Mouse (Mus musculus) lung, embryonic 14.5 days (tissue): Measurements from ENCODE around the gene Satb1. TPM values are rescaled to one million over a fixed set of nuclear protein-coding genes. Genes with fewer than 3 reads are reported as not detected.
A peak's percentile ranks its signal among the peaks of the same experiment; 100 is the strongest.

ENCODE experiments used
- ATAC-seq: fragments of 200-750 bp; cut with Nextera tagmentation; 2 replicates; pipeline ENCODE4 v1.8.0; 2017; ENCODE audit warnings: mild to moderate bottlenecking, moderate TSS enrichment, moderate library complexity; ENCODE audit not compliant: insufficient read depth
- DNase-seq: peaks from one replicate; pipeline ENCODE4 v3.0.0-alpha.2; 2015
- H3K27ac ChIP-seq: fragments of 300-500 bp; sonication (generic); 2 replicates; pipeline ENCODE4 v1.5.1; 2014; ENCODE audit warnings: low read depth, mild to moderate bottlenecking, moderate library complexity
- H3K27me3 ChIP-seq: fragments of 300-500 bp; sonication (generic); 2 replicates; pipeline ENCODE4 v1.6.1; 2014; ENCODE audit warnings: low read length, control low read depth; ENCODE audit not compliant: insufficient read depth
- H3K36me3 ChIP-seq: fragments of 300-500 bp; sonication (generic); 2 replicates; pipeline ENCODE4 v1.6.1; 2014; ENCODE audit warnings: control low read depth; ENCODE audit not compliant: insufficient read depth
- H3K4me1 ChIP-seq: fragments of 300-500 bp; sonication (generic); 2 replicates; pipeline ENCODE4 v1.6.1; 2014; ENCODE audit warnings: antibody characterized with exemption, control low read depth; ENCODE audit not compliant: insufficient read depth
- H3K4me2 ChIP-seq: fragments of 300-500 bp; sonication (generic); 2 replicates; pipeline ENCODE4 v1.6.1; 2014; ENCODE audit warnings: mild to moderate bottlenecking
- H3K4me3 ChIP-seq: fragments of 300-500 bp; sonication (generic); 2 replicates; pipeline ENCODE4 v1.5.1; 2014; ENCODE audit warnings: low read depth, low read length
- H3K9ac ChIP-seq: fragments of 300-500 bp; sonication (generic); 2 replicates; pipeline ENCODE4 v1.6.1; 2014
- H3K9me3 ChIP-seq: fragments of 300-500 bp; sonication (generic); 2 replicates; pipeline ENCODE4 v1.6.1; 2016; ENCODE audit warnings: low read depth, low read length, control low read depth
- CTCF ChIP-seq: IDR thresholded peaks from 2 replicates; pipeline ENCODE4 v1.5.1; 2016; ENCODE audit warnings: antibody characterized with exemption, low read depth
- WGBS: fragments of 180-500 bp; shearing (Covaris S2); extraction: QIAGEN DNeasy Blood & Tissue Kit; methylation state at CpG from one replicate; pipeline ENCODE4 v1.1.7; 2014; 5-methylcytosine and 5-hydroxymethylcytosine counted together
- polyA plus RNA-seq: library from polyadenylated mRNA; unstranded; fragments of >200 nt; fragmentation: Nextera tagmentation; extraction: Ambion mirVana; gene quantifications from 2 replicates; pipeline ENCODE4 v1.2.1, GENCODE M21; 2014

Satb1 gene
- polyA plus RNA-seq, 1 experiment from 2014 or later: 11.8 TPM

DNA sequence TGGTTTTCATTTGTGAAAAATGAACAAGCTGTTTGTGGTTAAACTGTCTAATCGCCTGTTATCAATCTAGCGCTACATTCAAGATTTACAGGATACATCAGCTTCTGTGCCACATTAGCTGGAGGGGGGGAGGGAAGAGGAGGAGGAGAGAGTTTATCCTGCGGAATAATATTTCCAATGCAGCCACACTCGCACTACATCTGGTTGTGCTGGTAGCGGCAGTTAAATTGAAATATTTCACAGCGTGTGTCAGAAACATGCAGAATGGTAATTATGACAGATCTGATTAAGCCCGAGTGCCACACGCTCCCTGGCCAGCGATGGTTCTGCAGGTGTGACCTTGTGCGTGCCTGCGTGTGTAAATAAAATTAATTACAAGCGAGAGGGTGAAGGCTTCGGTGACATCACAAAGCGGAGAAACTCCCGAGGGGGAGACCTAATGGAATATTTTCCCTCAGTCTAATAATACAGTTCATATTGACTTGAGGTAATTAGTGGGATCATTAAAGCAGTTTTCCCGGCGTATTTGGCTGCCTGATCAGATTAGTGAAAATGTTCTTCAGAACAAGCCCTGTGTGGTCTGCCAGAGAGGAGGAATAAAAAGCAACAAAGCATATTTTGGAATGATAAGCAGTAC is 72.7 kb downstream of the Satb1 start:
- 0 out of 2 replicates have a peak overlapping the region, but pooled peaks have one; percentile 19 for H3K4me2 ChIP-seq
- WGBS: 52% methylated on average over 17 of the region's 17 CpGs
- H3K36me3 ChIP-seq: no peaks in the 10 kb centered on the region
- H3K4me3 ChIP-seq: no peak overlapping the region
- TF ChIP-seq CTCF: no peak
- no peak overlapping the region for H3K27ac ChIP-seq
- ATAC-seq (no peak), DNase-seq (no peak)
- H3K4me1 ChIP-seq: no peaks in the 10 kb centered on the region
- H3K27me3 ChIP-seq: no peaks in the 10 kb centered on the region
- no peak overlapping the region for H3K9ac ChIP-seq
- H3K9me3 ChIP-seq: no peaks in the 10 kb centered on the region

DNA sequence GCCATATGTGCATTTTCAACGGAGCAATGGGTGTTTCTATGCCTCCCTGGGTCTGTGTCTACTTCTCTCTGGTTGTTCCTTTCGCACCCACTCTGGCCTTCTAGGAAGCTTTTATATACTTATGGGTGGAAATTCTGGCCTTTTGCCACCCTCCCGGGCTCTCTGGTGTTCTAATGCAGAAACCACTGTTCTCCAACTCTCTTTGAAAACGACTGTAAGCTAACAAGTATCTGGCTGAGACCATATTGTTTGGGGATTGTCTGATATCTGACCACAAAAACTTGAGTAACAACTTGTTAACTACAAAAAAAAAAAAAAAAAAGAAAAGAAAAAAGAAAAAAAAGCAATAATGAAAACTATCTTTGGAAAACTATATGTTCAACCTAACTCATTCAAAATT is 73.6 kb downstream of the Satb1 start:
- Histone ChIP-seq H3K27ac (no peak overlapping the region), H3K4me2 (no peak overlapping the region), H3K9ac (no peak overlapping the region), H3K9me3 (no peaks in the 10 kb centered on the region), H3K27me3 (no peaks in the 10 kb centered on the region), H3K4me3 (no peak overlapping the region), H3K36me3 (no peaks in the 10 kb centered on the region), H3K4me1 (no peaks in the 10 kb centered on the region)
- DNase-seq (no peak), ATAC-seq (no peak)
- no peak for TF ChIP-seq CTCF
- WGBS: 62% methylated on average over 4 of the region's 4 CpGs

DNA sequence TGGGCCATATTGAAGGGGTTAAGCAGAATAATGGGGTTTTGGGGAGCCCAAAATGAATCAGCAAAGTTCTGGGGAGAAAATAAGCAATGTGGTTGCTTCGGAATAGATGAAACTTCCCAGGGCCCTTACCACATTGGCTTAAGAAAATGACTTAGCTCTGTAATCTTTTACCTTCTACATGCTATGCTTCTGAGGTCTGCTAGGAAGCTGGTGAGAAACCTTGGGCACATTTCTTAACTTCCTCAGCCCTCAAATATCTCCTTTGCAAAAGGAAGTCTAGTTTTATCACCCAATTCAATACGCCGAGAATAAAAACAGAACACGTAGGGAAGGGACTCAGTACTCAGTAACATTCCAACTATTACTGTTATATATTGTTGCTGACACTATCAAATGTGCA is 80.9 kb downstream of the Satb1 start:
- no peak overlapping the region for H3K27ac ChIP-seq
- 88% methylated on average over 4 of the region's 4 CpGs for WGBS
- no peaks in the 10 kb centered on the region for H3K36me3 ChIP-seq
- no peak overlapping the region for H3K4me2 ChIP-seq
- H3K4me3 ChIP-seq: no peak overlapping the region
- H3K9ac ChIP-seq: no peak overlapping the region
- no peaks in the 10 kb centered on the region for H3K9me3 ChIP-seq
- H3K4me1 ChIP-seq: no peaks in the 10 kb centered on the region
- no peak for DNase-seq
- ATAC-seq: no peak
- H3K27me3 ChIP-seq: no peaks in the 10 kb centered on the region
- TF ChIP-seq CTCF: no peak

- Histone ChIP-seq H3K4me3 (no peak overlapping the region), H3K4me1 (no peaks in the 10 kb centered on the region), H3K27ac (no peak overlapping the region), H3K9me3 (no peaks in the 10 kb centered on the region), H3K4me2 (no peak overlapping the region), H3K27me3 (no peaks in the 10 kb centered on the region), H3K9ac (no peak overlapping the region), H3K36me3 (no peaks in the 10 kb centered on the region)
- WGBS: 78% methylated on average over 9 of the region's 9 CpGs
- no peak for TF ChIP-seq CTCF
- no peak for DNase-seq
- no peak for ATAC-seq
Measured at GRCm38 (mm10) chr17:51747204-51747603, 85.9 kb downstream of the Satb1 start.

DNA sequence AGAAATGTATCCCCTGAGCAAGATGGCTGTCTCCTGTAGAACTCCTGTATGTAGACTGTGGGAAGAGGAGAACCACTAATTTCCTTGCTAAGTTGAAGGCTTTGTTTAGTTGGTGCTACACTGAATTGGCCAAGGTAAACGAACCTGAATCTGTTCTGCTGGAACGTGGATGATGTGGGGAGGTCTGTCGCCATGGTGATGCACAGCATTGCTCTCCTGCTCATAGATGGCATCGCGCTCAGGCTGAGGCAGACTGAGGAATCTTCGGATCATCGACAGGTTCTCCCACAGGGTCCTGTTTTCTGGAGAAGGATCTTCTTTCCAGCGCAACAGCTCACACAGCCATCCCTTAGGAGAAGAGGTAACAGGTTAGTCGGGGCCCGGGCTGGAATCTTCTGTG is 90.6 kb downstream of the Satb1 start:
- H3K9ac ChIP-seq: no peak overlapping the region
- ATAC-seq (no peak), DNase-seq (no peak)
- 73% methylated on average over 10 of the region's 10 CpGs for WGBS
- no peak overlapping the region for H3K27ac ChIP-seq
- H3K27me3 ChIP-seq: no peaks in the 10 kb centered on the region
- no peaks in the 10 kb centered on the region for H3K4me1 ChIP-seq
- TF ChIP-seq CTCF: no peak
- no peak overlapping the region for H3K4me2 ChIP-seq
- no peak overlapping the region for H3K4me3 ChIP-seq
- H3K36me3 ChIP-seq: 0 out of 2 replicates have a peak, but pooled peaks cover 2% of the 10 kb centered on the region
- H3K9me3 ChIP-seq: no peaks in the 10 kb centered on the region

DNA sequence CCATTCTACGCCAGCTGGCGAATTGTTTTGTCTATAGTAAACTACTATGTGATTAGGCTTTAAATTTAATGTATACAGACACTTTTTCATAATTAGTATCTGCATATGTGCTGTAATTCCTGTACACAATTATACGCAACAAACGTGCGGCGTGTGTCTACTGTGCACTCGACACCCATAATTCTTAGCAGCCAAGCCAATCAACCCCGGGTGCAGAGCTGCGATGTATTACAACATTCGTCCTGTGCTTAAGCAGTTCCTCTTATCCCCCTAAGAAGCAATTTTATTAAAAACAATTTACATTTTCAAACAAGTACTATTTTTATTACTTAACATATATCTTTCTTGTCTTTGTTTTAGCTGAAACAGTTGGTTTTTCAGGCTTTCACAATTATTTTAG is 92.0 kb downstream of the Satb1 start:
- Histone ChIP-seq H3K9ac (no peak overlapping the region), H3K27ac (no peak overlapping the region), H3K9me3 (no peaks in the 10 kb centered on the region), H3K4me2 (no peak overlapping the region), H3K36me3 (0 out of 2 replicates have a peak, but pooled peaks cover 2% of the 10 kb centered on the region), H3K4me1 (no peaks in the 10 kb centered on the region), H3K27me3 (no peaks in the 10 kb centered on the region), H3K4me3 (no peak overlapping the region)
- DNase-seq (no peak), ATAC-seq (no peak)
- 88% methylated on average over 10 of the region's 10 CpGs for WGBS
- TF ChIP-seq CTCF: no peak

- H3K4me2 ChIP-seq: no peak overlapping the region
- no peaks in the 10 kb centered on the region for H3K4me1 ChIP-seq
- ATAC-seq (peak; percentile 47), DNase-seq (no peak)
- no peak for TF ChIP-seq CTCF
- 0 out of 2 replicates have a peak, but pooled peaks cover 2% of the 10 kb centered on the region for H3K36me3 ChIP-seq
- H3K27ac ChIP-seq: no peak overlapping the region
- H3K9ac ChIP-seq: no peak overlapping the region
- no peaks in the 10 kb centered on the region for H3K9me3 ChIP-seq
- no peaks in the 10 kb centered on the region for H3K27me3 ChIP-seq
- WGBS: 76% methylated on average over 15 of the region's 15 CpGs
- no peak overlapping the region for H3K4me3 ChIP-seq
Measured at GRCm38 (mm10) chr17:51740246-51740645, 92.8 kb downstream of the Satb1 start.

- no peaks in the 10 kb centered on the region for H3K27me3 ChIP-seq
- no peaks in the 10 kb centered on the region for H3K9me3 ChIP-seq
- ATAC-seq (no peak), DNase-seq (no peak)
- no peak overlapping the region for H3K4me2 ChIP-seq
- no peak overlapping the region for H3K27ac ChIP-seq
- WGBS: 87% methylated on average over 2 of the region's 2 CpGs
- H3K4me1 ChIP-seq: no peaks in the 10 kb centered on the region
- no peak overlapping the region for H3K4me3 ChIP-seq
- TF ChIP-seq CTCF: no peak
- H3K9ac ChIP-seq: no peak overlapping the region
- no peaks in the 10 kb centered on the region for H3K36me3 ChIP-seq
Measured at GRCm38 (mm10) chr17:51724486-51724885, 108.6 kb downstream of the Satb1 start.
